28 mouse cellular contexts compared by ENCODE assay signal in the genomic region with DNA sequence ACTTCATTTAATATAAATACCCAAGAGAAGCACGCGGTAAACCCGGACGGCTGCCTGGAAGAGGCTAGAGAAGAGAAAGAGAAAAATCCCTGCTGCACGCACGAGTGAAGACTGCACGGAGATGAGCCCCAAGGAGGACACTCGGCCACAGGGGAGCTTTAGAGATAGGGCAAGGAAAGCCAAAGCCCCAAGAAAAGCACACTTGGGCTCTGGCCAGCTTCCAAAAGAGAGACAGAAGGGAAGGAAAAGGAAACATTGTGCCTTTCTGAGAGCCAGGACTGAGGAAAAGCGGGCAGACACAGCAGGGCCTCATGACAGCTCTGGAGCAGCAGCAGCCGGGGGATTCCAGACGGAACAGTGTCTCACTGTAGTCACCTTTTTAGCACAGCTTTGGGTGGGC. TPM values are rescaled to one million over a fixed set of nuclear protein-coding genes. Genes with fewer than 3 reads are reported as not detected.
DNase-seq lines count a peak whose midpoint lies in the region; ATAC-seq and TF ChIP-seq lines count a peak whose summit lies in the region.
"Had no signal": no experiment of that assay in that cellular context is flagged by ENCODE, and none has a peak within 500 bp of the region (broad histone marks: within the 10 kb centered on the region; RNA-seq: fewer than 3 reads in every experiment).

No protein-coding gene starts in this region.

- no peak overlapping the region for H3K4me3 ChIP-seq in heart, embryonic 13.5 days
- no peak overlapping the region for H3K4me3 ChIP-seq in kidney, embryonic 14.5 days (ENCODE audit: low read length)
- no peak overlapping the region for H3K4me3 ChIP-seq in kidney, adult 2 months (ENCODE audit: insufficient read depth, low read depth, low read length)
- H3K4me3 ChIP-seq in ES-Bruce4 (ENCODE audit: low read depth, low read length): no peak overlapping the region
- H3K4me3 ChIP-seq: embryonic facial prominence, embryonic 10.5 days; embryonic facial prominence, embryonic 15.5 days; heart, embryonic 15.5 days; lung, embryonic 15.5 days had no signal

- H3K27ac ChIP-seq in heart, embryonic 13.5 days (replicated peaks): no peak overlapping the region
- H3K27ac ChIP-seq in kidney, embryonic 14.5 days (ENCODE audit: low read depth, low read length): no peak overlapping the region
- no peak overlapping the region for H3K27ac ChIP-seq in kidney, adult 2 months (ENCODE audit: insufficient read depth, low read depth, low read length)
- H3K27ac ChIP-seq in ES-Bruce4 (ENCODE audit: insufficient read depth, low read length): no peak overlapping the region
- H3K27ac ChIP-seq: embryonic facial prominence, embryonic 10.5 days; embryonic facial prominence, embryonic 15.5 days; heart, embryonic 15.5 days; kidney, postnatal 0 days; liver, embryonic 14.5 days; lung, embryonic 15.5 days had no signal

- peaks cover 33% of the 10 kb centered on the region for H3K36me3 ChIP-seq in heart, embryonic 13.5 days
- H3K36me3 ChIP-seq in kidney, embryonic 14.5 days (ENCODE audit: control insufficient read depth, insufficient read depth, low read length): peaks cover 33% of the 10 kb centered on the region
- H3K36me3 ChIP-seq in kidney, adult 2 months (ENCODE audit: control insufficient read depth, insufficient read depth, low read length): peaks cover 4% of the 10 kb centered on the region
- H3K36me3 ChIP-seq in ES-Bruce4 (ENCODE audit: control insufficient read depth, insufficient read depth, low read length, poor library complexity, severe bottlenecking): peaks cover 21% of the 10 kb centered on the region

- 0 out of 2 replicates have a peak overlapping the region, but pooled peaks have one; percentile 10 for H3K9ac ChIP-seq in heart, embryonic 13.5 days
- H3K9ac ChIP-seq in kidney, embryonic 14.5 days (ENCODE audit: low read depth, low read length): 0 out of 2 replicates have a peak overlapping the region, but pooled peaks have one; percentile 2
- H3K9ac ChIP-seq in ES-Bruce4 (ENCODE audit: low read depth, poor library complexity, severe bottlenecking): peak overlapping the region; percentile 18; the same call in 1 of the 2 replicates
- H3K9ac ChIP-seq: embryonic facial prominence, embryonic 15.5 days; heart, embryonic 15.5 days; liver, embryonic 14.5 days; lung, embryonic 15.5 days had no signal

- no peaks in the 10 kb centered on the region for H3K9me3 ChIP-seq in heart, embryonic 13.5 days
- no peaks in the 10 kb centered on the region for H3K9me3 ChIP-seq in kidney, embryonic 14.5 days (ENCODE audit: control insufficient read depth, low read length)
- H3K9me3 ChIP-seq in ES-Bruce4 (replicated peaks; ENCODE audit: control insufficient read depth, insufficient read depth, low read length, poor library complexity, severe bottlenecking): no peaks in the 10 kb centered on the region
- H3K9me3 ChIP-seq: embryonic facial prominence, embryonic 10.5 days; embryonic facial prominence, embryonic 15.5 days; G1E; heart, embryonic 15.5 days; lung, embryonic 15.5 days had no signal

- ATAC-seq in heart, embryonic 13.5 days (ENCODE audit: extremely low read depth, insufficient number of reproducible peaks, low FRiP score, low TSS enrichment): no peak
- no peak for ATAC-seq in kidney, embryonic 14.5 days (ENCODE audit: low FRiP score, low TSS enrichment)
- ATAC-seq in frontal cortex, adult (ENCODE audit: low TSS enrichment): no peak

- peaks cover 21% of the 10 kb centered on the region for H3K27me3 ChIP-seq in heart, embryonic 13.5 days (replicated peaks)
- H3K27me3 ChIP-seq in kidney, embryonic 14.5 days (ENCODE audit: control insufficient read depth, insufficient read depth, low read length): no peaks in the 10 kb centered on the region
- no peaks in the 10 kb centered on the region for H3K27me3 ChIP-seq in kidney, adult 2 months (replicated peaks; ENCODE audit: control insufficient read depth, insufficient read depth, low read length)
- H3K27me3 ChIP-seq in ES-Bruce4 (ENCODE audit: control insufficient read depth, insufficient read depth, low read length, poor library complexity, severe bottlenecking): no peaks in the 10 kb centered on the region
- H3K27me3 ChIP-seq: CH12.LX; embryonic facial prominence, embryonic 15.5 days; lung, embryonic 15.5 days had no signal

- no peak for TF ChIP-seq CTCF in kidney, adult 2 months (conservative IDR thresholded peaks at IDR 0.05; ENCODE audit: insufficient read depth, insufficient read length, low read depth, low read length)
- TF ChIP-seq CTCF in ES-Bruce4 (IDR thresholded peaks at IDR 0.05; ENCODE audit: low read depth, low read length): no peak

- intact Hi-C loops in heart, postnatal 10 days (cut with DNase I): loop anchor here (10.0 kb wide), 1 partner anchor 446 kb away; no protein-coding TSS in a partner anchor

- TF ChIP-seq POLR2A in kidney, adult 2 months (IDR thresholded peaks at IDR 0.05; ENCODE audit: low read depth, low read length): no peak
- no peak for TF ChIP-seq POLR2A in ES-Bruce4 (IDR thresholded peaks at IDR 0.05; ENCODE audit: insufficient read depth, low read length)

- H3K4me2 ChIP-seq in heart, embryonic 13.5 days: no peak overlapping the region
- H3K4me2 ChIP-seq in kidney, embryonic 14.5 days (replicated peaks; ENCODE audit: low read depth, low read length): no peak overlapping the region
- H3K4me2 ChIP-seq: embryonic facial prominence, embryonic 15.5 days; heart, embryonic 15.5 days; lung, embryonic 15.5 days; midbrain, embryonic 11.5 days had no signal

- H3K4me1 ChIP-seq in heart, embryonic 13.5 days: peaks cover 7% of the 10 kb centered on the region; the same call in 1 of the 2 replicates
- H3K4me1 ChIP-seq in kidney, embryonic 14.5 days (ENCODE audit: control insufficient read depth, insufficient read depth, low read length): no peaks in the 10 kb centered on the region
- no peaks in the 10 kb centered on the region for H3K4me1 ChIP-seq in kidney, adult 2 months (ENCODE audit: control insufficient read depth, insufficient read depth, low read length)
- no peaks in the 10 kb centered on the region for H3K4me1 ChIP-seq in ES-Bruce4 (ENCODE audit: control insufficient read depth, insufficient read depth, low read length)

- no peak for TF ChIP-seq EP300 in ES-Bruce4 (IDR thresholded peaks at IDR 0.05; ENCODE audit: insufficient read depth, low read depth, low read length)

- DNase-seq in adrenal gland, adult 2 months: peak; percentile 0
- DNase-seq in adrenal gland, postnatal 10 days: no peak
- no peak for DNase-seq in heart, postnatal 10 days
- DNase-seq in kidney, adult 2 months: no peak
- DNase-seq: adrenal gland, postnatal 14 days; cerebellum, adult 11-12 months; cerebellum, postnatal 14 days; gastrocnemius, postnatal 14 days; heart, postnatal 4 days; kidney, adult 18-20 months; kidney, postnatal 4 days; layer of hippocampus, postnatal 36 days; liver; thymus, adult 18-20 months; thymus, postnatal 25 days had no signal

- 60% methylated on average over 11 of the region's 11 CpGs for WGBS in heart, embryonic 13.5 days
- WGBS in kidney, embryonic 14.5 days: 79% methylated on average over 11 of the region's 11 CpGs
- WGBS in kidney, adult 2 months: 74% methylated on average over 11 of the region's 11 CpGs

RNA-seq across cellular contexts. Expression of a gene that starts 31.2 kb away (rescaled TPM):
- total RNA-seq in adrenal gland, adult 2 months (2021): 1 to 10 TPM; 1.8 to 2.0 TPM
- polyA plus RNA-seq in adrenal gland, adult 2 months (2012; rRNA removed): 0.32 and 0.89 TPM in 2 replicates
- 10 to 100 TPM; 24.4 to 98.7 TPM for total RNA-seq in adrenal gland, postnatal 10 days (2021)
- polyA plus RNA-seq in heart, embryonic 13.5 days (2015; fragmentation: Nextera tagmentation; extraction: Ambion mirVana): 156 and 169 TPM in 2 replicates
- 1,000 to 10,000 TPM; 1,058 to 1,064 TPM for total RNA-seq in heart, postnatal 10 days (2021)
- 3.0 and 3.6 TPM in 2 replicates for polyA plus RNA-seq in kidney, embryonic 14.5 days (2014; fragmentation: Nextera tagmentation; extraction: Ambion mirVana)
- polyA plus RNA-seq in kidney, adult 2 months (2012; rRNA removed): 2.8 and 4.3 TPM in 2 replicates
- 2.3 and 2.8 TPM in 2 replicates for polyA plus RNA-seq in ES-Bruce4 (2011; ENCODE audit: insufficient read depth, insufficient read length, low read depth, missing spikeins)

RNA-seq across cellular contexts. Expression of a gene that starts 31.5 kb away (rescaled TPM):
- total RNA-seq in adrenal gland, adult 2 months (2021): 100 to 1,000 TPM; 281 to 315 TPM
- polyA plus RNA-seq in adrenal gland, adult 2 months (2012; rRNA removed): 45.7 and 49.1 TPM in 2 replicates
- total RNA-seq in adrenal gland, postnatal 10 days (2021): 100 to 1,000 TPM; 324 to 354 TPM
- 728 and 793 TPM in 2 replicates for polyA plus RNA-seq in heart, embryonic 13.5 days (2015; fragmentation: Nextera tagmentation; extraction: Ambion mirVana)
- 100 to 1,000 TPM; 846 to 935 TPM for total RNA-seq in heart, postnatal 10 days (2021)
- polyA plus RNA-seq in kidney, embryonic 14.5 days (2014; fragmentation: Nextera tagmentation; extraction: Ambion mirVana): 648 and 687 TPM in 2 replicates
- 119 and 160 TPM in 2 replicates for polyA plus RNA-seq in kidney, adult 2 months (2012; rRNA removed)
- 626 and 676 TPM in 2 replicates for polyA plus RNA-seq in ES-Bruce4 (2011; ENCODE audit: insufficient read depth, insufficient read length, low read depth, missing spikeins)

Comparison
In these comparisons a context has a peak if more than half of its experiments do, and no peak if none do; other contexts are left out.
1. RNA of a gene that starts 31.2 kb away (polyA plus RNA-seq): 156 to 169 TPM in heart, embryonic 13.5 days; 2.8 to 4.3 TPM in kidney, adult 2 months, 3.0 to 3.6 TPM in kidney, embryonic 14.5 days, 2.3 to 2.8 TPM in ES-Bruce4 and 0.32 to 0.89 TPM in adrenal gland, adult 2 months; every median in the first group is over 10 times any median in the second.
2. Peak in every context shown above with its lines, with median percentiles within 50 percentile points of each other: H3K9ac ChIP-seq.